Mouse (Mus musculus): Measurements from ENCODE around the gene Apoa1. TPM values are rescaled to one million over a fixed set of nuclear protein-coding genes. Genes with fewer than 3 reads are reported as not detected.

The Apoa1 gene
- 2,399 and 15,361 TPM in 2 replicates for polyA plus RNA-seq (2012; rRNA removed; ENCODE audit: low replicate concordance)

GRCm38 (mm10) chr9:46228491-46228890 is at the start of gene Apoa1:
Gene Apoa1, plus strand, starts transcription at chr9:46228580.

GRCm38 (mm10) chr9:46235596-46235648 is 7.0 kb downstream of the Apoa1 start, which contains the start of gene Apoc3:
Gene Apoc3, minus strand, starts transcription at chr9:46235636.

GRCm38 (mm10) chr9:46240526-46241153 is 12.3 kb downstream of the Apoa1 start, which contains the start of gene Apoa4:
Gene Apoa4, plus strand, starts transcription at chr9:46240696.

GRCm38 (mm10) chr9:46268343-46268873 is 40.0 kb downstream of the Apoa1 start, which contains the start of gene Apoa5:
Gene Apoa5, plus strand, starts transcription at chr9:46268633.

GRCm38 (mm10) chr9:46272677-46273454 is 44.5 kb downstream of the Apoa1 start, which contains the start of gene Zpr1:
Gene Zpr1, plus strand, starts transcription at chr9:46273064.

Other genes with a start within 250 kb of the Apoa1 start
- 11.5 and 19.1 TPM in 2 replicates for gene Pafah1b2, start 215.9 kb upstream of the Apoa1 start, polyA plus RNA-seq (2012; rRNA removed; ENCODE audit: low replicate concordance)
- 10.6 and 12.4 TPM in 2 replicates for gene Sik3, start 215.8 kb upstream of the Apoa1 start, polyA plus RNA-seq (2012; rRNA removed; ENCODE audit: low replicate concordance)
- gene Apoc3, start 7.1 kb downstream of the Apoa1 start, polyA plus RNA-seq (2012; rRNA removed; ENCODE audit: low replicate concordance), result 677 and 6,693 TPM in 2 replicates
- 2,473 and 8,795 TPM in 2 replicates for gene Apoa4, start 12.1 kb downstream of the Apoa1 start, polyA plus RNA-seq (2012; rRNA removed; ENCODE audit: low replicate concordance)
- 0.34 and 0.55 TPM in 2 replicates for gene Apoa5, start 40.1 kb downstream of the Apoa1 start, polyA plus RNA-seq (2012; rRNA removed; ENCODE audit: low replicate concordance)
- 8.7 and 13.2 TPM in 2 replicates for gene Zpr1, start 44.5 kb downstream of the Apoa1 start, polyA plus RNA-seq (2012; rRNA removed; ENCODE audit: low replicate concordance)
- gene Bud13, start 54.4 kb downstream of the Apoa1 start, polyA plus RNA-seq (2012; rRNA removed; ENCODE audit: low replicate concordance), result 5.3 and 6.6 TPM in 2 replicates
- gene 4931429L15Rik, start 91.4 kb downstream of the Apoa1 start, polyA plus RNA-seq (2012; rRNA removed; ENCODE audit: low replicate concordance), result not detected in 2 replicates